Mouse (Mus musculus): Measurements from ENCODE around the gene Cct7. TPM values are rescaled to one million over a fixed set of nuclear protein-coding genes. Genes with fewer than 3 reads are reported as not detected.

The Cct7 gene
- total RNA-seq, 4 experiments from 2014 or later: 214 to 247 (median 220) TPM

GRCm38 (mm10) chr6:85501571-85502102, 50.3 kb downstream of the Cct7 start:
- no peak for DNase-seq (ENCODE audit: low spot score in 2 of 2)

GRCm38 (mm10) chr6:85502103-85502910, 51.0 kb downstream of the Cct7 start:
- peak in 1 of 2 experiments; percentile 46 for DNase-seq (ENCODE audit: low spot score in 2 of 2)

- peak in 1 of 2 experiments; percentile 67 for DNase-seq (ENCODE audit: low spot score in 2 of 2)
Measured at GRCm38 (mm10) chr6:85502911-85503250, 51.6 kb downstream of the Cct7 start, which contains the start of gene Fbxo41. Gene Fbxo41, minus strand, starts transcription at chr6:85502994.

GRCm38 (mm10) chr6:85504908-85505307, 53.6 kb downstream of the Cct7 start:
- DNase-seq (ENCODE audit: low spot score in 2 of 2): no peak

GRCm38 (mm10) chr6:85508602-85509001, 57.3 kb downstream of the Cct7 start:
- no peak for DNase-seq (ENCODE audit: low spot score in 2 of 2)

- DNase-seq (ENCODE audit: low spot score in 2 of 2): peak in 1 of 2 experiments; percentile 84
Measured at GRCm38 (mm10) chr6:85510476-85510875, 59.2 kb downstream of the Cct7 start.

GRCm38 (mm10) chr6:85511286-85512055, 60.2 kb downstream of the Cct7 start:
- DNase-seq (ENCODE audit: low spot score in 2 of 2): no peak

GRCm38 (mm10) chr6:85512056-85512440, 60.7 kb downstream of the Cct7 start:
- DNase-seq (ENCODE audit: low spot score in 2 of 2): no peak

- peak in 1 of 2 experiments; percentile 31 for DNase-seq (ENCODE audit: low spot score in 2 of 2)
Measured at GRCm38 (mm10) chr6:85512577-85513530, 61.5 kb downstream of the Cct7 start.

- DNase-seq (ENCODE audit: low spot score in 2 of 2): peak; percentile 90 to 91
Measured at GRCm38 (mm10) chr6:85513531-85513910, 62.2 kb downstream of the Cct7 start, which contains the start of gene Egr4. Gene Egr4, minus strand, starts transcription at chr6:85513589.

GRCm38 (mm10) chr6:85515941-85516340, 64.6 kb downstream of the Cct7 start:
- no peak for DNase-seq (ENCODE audit: low spot score in 2 of 2)

Other genes starting within 250 kb of the Cct7 start
- gene Sfxn5, start 118.1 kb upstream of the Cct7 start, total RNA-seq (2022): 100 to 1,000 TPM; 176 to 205 (median 188) TPM
- 10 to 100 TPM; 62.8 to 68.1 (median 65.7) TPM for gene Rab11fip5, start 76.9 kb upstream of the Cct7 start, total RNA-seq (2022)
- gene Noto, start 27.6 kb upstream of the Cct7 start, total RNA-seq (2022): not detected
- gene Smyd5, start 19.5 kb upstream of the Cct7 start, total RNA-seq (2022): 10 to 100 TPM; 49.4 to 57.5 (median 53.2) TPM
- gene Pradc1, start 456 bp downstream of the Cct7 start, total RNA-seq (2022): 10 to 100 TPM; 18.0 to 20.9 (median 18.0) TPM
- 10 to 100 TPM; 68.2 to 87.1 (median 81.3) TPM for gene Fbxo41, start 51.5 kb downstream of the Cct7 start, total RNA-seq (2022)
- 10 to 100 TPM; 18.5 to 24.4 (median 20.1) TPM for gene Egr4, start 62.1 kb downstream of the Cct7 start, total RNA-seq (2022)
- 10 to 100 TPM in 1 of 4 experiments, 1 to 10 TPM in 3; 7.2 to 10.1 (median 8.4) TPM for gene Alms1, start 136.0 kb downstream of the Cct7 start, total RNA-seq (2022)

Measured in layer of hippocampus, adult 8-10 months (tissue).